Mouse (Mus musculus): ENCODE results near the gene Spon1. TPM values are rescaled to one million over a fixed set of nuclear protein-coding genes. Genes with fewer than 3 reads are reported as not detected.

Gene Spon1
- polyA plus RNA-seq, 1 experiment from 2014 or later: 3.1 TPM

GRCm38 (mm10) chr7:114016001-114016949 is 250.5 kb downstream of the Spon1 start:
- ATAC-seq (ENCODE audit: low FRiP score, low TSS enrichment): peak; percentile 87

GRCm38 (mm10) chr7:114018861-114019260 is 253.1 kb downstream of the Spon1 start:
- Histone ChIP-seq H3K36me3 (ENCODE audit: control insufficient read depth, insufficient read depth, low read length) (no peaks in the 10 kb centered on the region), H3K4me2 (replicated peaks; ENCODE audit: low read depth) (no peak overlapping the region), H3K4me1 (replicated peaks; ENCODE audit: control insufficient read depth, insufficient read depth) (no peaks in the 10 kb centered on the region), H3K9me3 (ENCODE audit: control insufficient read depth, low read length) (no peaks in the 10 kb centered on the region), H3K9ac (ENCODE audit: low read length) (no peak overlapping the region), H3K27me3 (ENCODE audit: control insufficient read depth, insufficient read depth, low read length) (no peaks in the 10 kb centered on the region), H3K4me3 (ENCODE audit: low read depth, low read length) (no peak overlapping the region), H3K27ac (replicated peaks) (no peak overlapping the region)
- no peak for DNase-seq (ENCODE audit: low spot score)
- TF ChIP-seq CTCF (IDR thresholded peaks at IDR 0.05; ENCODE audit: low read depth) (no peak), EP300 (optimal IDR thresholded peaks at IDR 0.05) (no peak)
- ATAC-seq (ENCODE audit: low FRiP score, low TSS enrichment): no peak
- WGBS: 81% methylated on average over 3 of the region's 3 CpGs

More at GRCm38 (mm10) chr7:114016001-114016949, 250.5 kb downstream of the Spon1 start:
- Histone ChIP-seq H3K9ac (ENCODE audit: low read length) (no peak overlapping the region), H3K27ac (replicated peaks) (no peak overlapping the region), H3K4me3 (ENCODE audit: low read depth, low read length) (no peak overlapping the region), H3K27me3 (ENCODE audit: control insufficient read depth, insufficient read depth, low read length) (no peaks in the 10 kb centered on the region), H3K9me3 (ENCODE audit: control insufficient read depth, low read length) (no peaks in the 10 kb centered on the region), H3K4me1 (replicated peaks; ENCODE audit: control insufficient read depth, insufficient read depth) (no peaks in the 10 kb centered on the region), H3K36me3 (ENCODE audit: control insufficient read depth, insufficient read depth, low read length) (no peaks in the 10 kb centered on the region), H3K4me2 (replicated peaks; ENCODE audit: low read depth) (no peak overlapping the region)
- TF ChIP-seq CTCF (IDR thresholded peaks at IDR 0.05; ENCODE audit: low read depth) (peak; percentile 18; the same call in 1 of the 2 replicates), EP300 (optimal IDR thresholded peaks at IDR 0.05) (no peak)
- peak; percentile 71 for DNase-seq (ENCODE audit: low spot score)
- WGBS: 62% methylated on average over 8 of the region's 8 CpGs

DNA sequence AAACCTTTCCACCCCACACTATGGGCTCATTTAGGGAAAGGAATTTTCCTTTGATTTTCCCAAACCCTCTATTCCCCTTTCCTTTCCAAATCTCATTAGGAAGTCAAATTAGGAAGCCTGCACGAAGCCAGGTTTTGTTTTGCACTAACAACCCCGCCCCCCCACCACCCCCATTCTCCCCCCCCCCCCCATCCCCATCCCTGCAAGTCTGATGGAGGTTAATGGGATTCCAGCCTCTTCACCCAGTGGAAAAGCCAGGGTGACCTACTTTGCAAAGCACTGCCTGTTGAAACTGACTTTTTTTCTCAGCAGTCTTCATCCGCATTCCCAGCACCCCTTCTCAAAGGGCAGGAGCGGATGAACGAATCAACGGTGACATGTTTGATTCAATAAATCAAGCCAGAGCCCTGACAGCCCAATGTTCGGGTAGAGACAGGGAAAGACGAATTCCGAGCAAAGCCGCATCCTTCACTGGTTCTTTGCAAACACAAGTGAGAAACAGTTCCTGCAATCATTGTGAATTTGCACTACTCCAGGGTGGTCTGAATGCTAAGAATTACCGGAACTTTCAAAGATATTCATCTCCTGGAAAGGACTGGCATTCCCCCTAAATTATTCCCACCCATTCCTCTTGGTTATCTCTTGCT is 254.4 kb downstream of the Spon1 start:
- H3K27ac ChIP-seq (replicated peaks): no peak overlapping the region
- H3K27me3 ChIP-seq (ENCODE audit: control insufficient read depth, insufficient read depth, low read length): no peaks in the 10 kb centered on the region
- H3K36me3 ChIP-seq (ENCODE audit: control insufficient read depth, insufficient read depth, low read length): no peaks in the 10 kb centered on the region
- peak overlapping the region; percentile 57 for H3K9ac ChIP-seq (ENCODE audit: low read length)
- DNase-seq (ENCODE audit: low spot score): no peak
- ATAC-seq (ENCODE audit: low FRiP score, low TSS enrichment): no peak
- 5% methylated on average over 11 of the region's 11 CpGs for WGBS
- TF ChIP-seq EP300 (optimal IDR thresholded peaks at IDR 0.05) (no peak), CTCF (IDR thresholded peaks at IDR 0.05; ENCODE audit: low read depth) (no peak)
- H3K4me1 ChIP-seq (replicated peaks; ENCODE audit: control insufficient read depth, insufficient read depth): no peaks in the 10 kb centered on the region
- no peaks in the 10 kb centered on the region for H3K9me3 ChIP-seq (ENCODE audit: control insufficient read depth, low read length)
- peak overlapping the region; percentile 69 for H3K4me2 ChIP-seq (replicated peaks; ENCODE audit: low read depth)
- H3K4me3 ChIP-seq (ENCODE audit: low read depth, low read length): peak overlapping the region; percentile 56

DNA sequence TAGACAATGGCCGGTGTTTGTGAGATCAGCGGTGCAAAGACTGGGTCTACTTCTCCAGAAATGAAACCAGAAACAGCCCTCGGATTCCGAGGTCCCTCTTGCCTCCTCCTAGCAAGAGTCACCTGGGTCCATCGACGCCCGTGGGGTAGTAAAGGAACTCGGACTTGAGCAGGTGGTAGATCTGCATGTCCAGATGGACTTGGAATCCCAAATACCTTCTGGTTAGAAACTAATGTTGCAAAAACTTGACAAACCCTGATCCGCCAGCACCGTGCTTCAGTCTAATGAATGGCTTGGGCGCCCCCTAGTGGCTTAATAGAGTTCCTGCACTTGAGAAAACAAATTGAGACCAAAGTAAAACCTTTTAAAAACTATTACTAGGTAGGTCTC is 254.9 kb downstream of the Spon1 start:
- ATAC-seq (ENCODE audit: low FRiP score, low TSS enrichment): peak; percentile 49
- no peak overlapping the region for H3K27ac ChIP-seq (replicated peaks)
- H3K27me3 ChIP-seq (ENCODE audit: control insufficient read depth, insufficient read depth, low read length): no peaks in the 10 kb centered on the region
- peak overlapping the region; percentile 56 for H3K4me3 ChIP-seq (ENCODE audit: low read depth, low read length)
- peak; percentile 77 for DNase-seq (ENCODE audit: low spot score)
- WGBS: 1% methylated on average over 11 of the region's 11 CpGs
- no peaks in the 10 kb centered on the region for H3K36me3 ChIP-seq (ENCODE audit: control insufficient read depth, insufficient read depth, low read length)
- H3K9ac ChIP-seq (ENCODE audit: low read length): peak overlapping the region; percentile 57
- H3K4me2 ChIP-seq (replicated peaks; ENCODE audit: low read depth): peak overlapping the region; percentile 69
- peak; percentile 95 for TF ChIP-seq CTCF (IDR thresholded peaks at IDR 0.05; ENCODE audit: low read depth)
- no peak for TF ChIP-seq EP300 (optimal IDR thresholded peaks at IDR 0.05)
- no peaks in the 10 kb centered on the region for H3K4me1 ChIP-seq (replicated peaks; ENCODE audit: control insufficient read depth, insufficient read depth)
- H3K9me3 ChIP-seq (ENCODE audit: control insufficient read depth, low read length): no peaks in the 10 kb centered on the region

DNA sequence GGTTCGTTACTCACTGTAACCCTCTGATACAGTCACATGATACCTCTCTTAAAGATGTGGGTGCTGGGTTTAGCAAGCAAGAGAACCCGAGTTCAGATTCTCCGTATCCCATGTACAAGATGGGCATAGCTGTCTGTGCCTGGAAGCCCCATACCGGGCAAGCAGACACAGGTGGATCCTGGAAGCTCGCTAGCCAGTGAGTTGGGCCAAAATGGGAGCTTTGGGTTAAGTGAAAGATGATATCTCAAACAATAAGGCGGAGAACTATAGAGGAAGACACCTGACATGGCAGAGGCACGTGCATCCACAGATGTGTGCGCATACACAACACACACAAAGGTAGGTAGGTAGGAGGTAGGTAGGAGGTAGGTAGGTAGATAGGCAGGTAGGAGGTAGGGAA is 261.1 kb downstream of the Spon1 start:
- no peak overlapping the region for H3K27ac ChIP-seq (replicated peaks)
- no peak overlapping the region for H3K4me2 ChIP-seq (replicated peaks; ENCODE audit: low read depth)
- TF ChIP-seq CTCF (IDR thresholded peaks at IDR 0.05; ENCODE audit: low read depth) (no peak), EP300 (optimal IDR thresholded peaks at IDR 0.05) (no peak)
- H3K27me3 ChIP-seq (ENCODE audit: control insufficient read depth, insufficient read depth, low read length): no peaks in the 10 kb centered on the region
- WGBS: 89% methylated on average over 8 of the region's 8 CpGs
- ATAC-seq (ENCODE audit: low FRiP score, low TSS enrichment) (no peak), DNase-seq (ENCODE audit: low spot score) (no peak)
- H3K9ac ChIP-seq (ENCODE audit: low read length): no peak overlapping the region
- H3K36me3 ChIP-seq (ENCODE audit: control insufficient read depth, insufficient read depth, low read length): no peaks in the 10 kb centered on the region
- H3K4me1 ChIP-seq (replicated peaks; ENCODE audit: control insufficient read depth, insufficient read depth): no peaks in the 10 kb centered on the region
- H3K9me3 ChIP-seq (ENCODE audit: control insufficient read depth, low read length): no peaks in the 10 kb centered on the region
- H3K4me3 ChIP-seq (ENCODE audit: low read depth, low read length): no peak overlapping the region
